Mouse (Mus musculus): ENCODE measurements at regions not wholly inside any gene's neighbourhood (a gene's known extent, or its start where the extent isn't known, plus 50 kb on each side); places are given as distances from the start of the nearest gene placed in this dataset.

DNA sequence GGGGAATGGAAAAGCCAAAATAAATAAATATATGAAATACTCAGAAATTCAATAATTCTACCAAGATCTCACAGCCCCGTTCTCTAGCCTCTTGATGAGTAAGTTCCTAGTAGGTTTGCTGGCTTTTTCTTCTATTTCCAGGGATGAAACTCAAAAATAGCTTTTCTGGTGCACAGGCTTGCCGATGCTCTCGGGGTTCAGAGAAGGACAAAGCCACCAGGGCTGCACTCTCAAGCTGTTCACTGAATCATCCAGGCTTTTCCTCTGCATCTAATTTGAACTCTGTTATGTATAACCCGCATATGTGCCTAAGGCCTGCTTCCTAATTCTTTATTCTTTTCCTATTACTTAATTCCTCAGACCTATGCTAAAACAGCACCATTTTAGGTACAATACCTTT lies 197.5 kb upstream of the Fam49a start:
- no peak for TF ChIP-seq CTCF (IDR thresholded peaks at IDR 0.05)
- TF ChIP-seq EP300 (IDR thresholded peaks at IDR 0.05) = no peak

Data from lung, postnatal 0 days (tissue).